Mouse (Mus musculus): Measurements from ENCODE around the gene Tma7. TPM values are rescaled to one million over a fixed set of nuclear protein-coding genes. Genes with fewer than 3 reads are reported as not detected.

Tma7 gene
- polyA plus RNA-seq, 1 experiment from 2014 or later: 505 TPM

DNA sequence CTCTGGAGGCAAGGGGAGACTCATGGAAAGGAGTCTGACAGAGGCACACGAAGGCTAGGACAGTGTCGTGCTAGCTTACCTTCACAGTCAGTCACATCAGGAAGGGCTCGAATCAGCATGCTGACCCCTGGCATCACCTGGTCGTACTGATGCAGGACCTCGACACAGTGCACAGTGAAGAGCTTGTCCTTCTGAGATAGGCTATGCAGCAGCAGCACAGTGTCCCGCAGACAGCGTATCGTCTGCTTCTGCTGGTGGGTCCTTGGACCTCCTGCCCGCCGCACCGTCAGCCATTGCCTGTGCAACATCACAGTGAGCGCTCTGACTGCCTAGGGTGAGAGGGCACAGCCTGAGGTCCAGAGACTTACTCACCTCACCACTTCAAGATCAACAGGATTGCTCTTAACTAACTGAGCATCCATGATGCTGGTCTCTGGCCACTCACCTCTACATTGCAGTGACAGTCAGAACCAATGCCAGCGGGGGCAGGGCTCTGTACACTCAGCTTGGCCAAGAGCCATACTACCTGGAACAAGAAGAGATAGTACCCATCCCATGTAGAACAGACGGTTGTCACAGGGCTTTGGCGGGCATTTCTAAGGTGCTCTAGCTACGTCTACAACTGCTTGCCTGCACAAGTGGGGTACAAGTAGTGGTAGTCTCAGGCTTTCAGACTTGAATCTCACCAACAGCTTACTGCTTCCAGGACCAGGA is 22.0 kb downstream of the Tma7 start:
- Histone ChIP-seq H3K36me3 (ENCODE audit: control insufficient read depth, insufficient read depth) (peaks cover 33% of the 10 kb centered on the region), H3K4me2 (ENCODE audit: low read length) (no peak overlapping the region), H3K4me3 (replicated peaks; ENCODE audit: low read length) (no peak overlapping the region), H3K9ac (replicated peaks; ENCODE audit: low read depth, low read length) (no peak overlapping the region), H3K27me3 (replicated peaks; ENCODE audit: control insufficient read depth, insufficient read depth, low read length) (no peaks in the 10 kb centered on the region), H3K9me3 (ENCODE audit: control insufficient read depth, low read length) (no peaks in the 10 kb centered on the region), H3K4me1 (replicated peaks; ENCODE audit: control insufficient read depth, insufficient read depth, low read length) (peaks cover 13% of the 10 kb centered on the region), H3K27ac (ENCODE audit: low read length) (no peak overlapping the region)
- 90% methylated on average over 16 of the region's 16 CpGs for WGBS
- 0 out of 2 replicates have a peak, but pooled peaks have one; percentile 4 for ATAC-seq

DNA sequence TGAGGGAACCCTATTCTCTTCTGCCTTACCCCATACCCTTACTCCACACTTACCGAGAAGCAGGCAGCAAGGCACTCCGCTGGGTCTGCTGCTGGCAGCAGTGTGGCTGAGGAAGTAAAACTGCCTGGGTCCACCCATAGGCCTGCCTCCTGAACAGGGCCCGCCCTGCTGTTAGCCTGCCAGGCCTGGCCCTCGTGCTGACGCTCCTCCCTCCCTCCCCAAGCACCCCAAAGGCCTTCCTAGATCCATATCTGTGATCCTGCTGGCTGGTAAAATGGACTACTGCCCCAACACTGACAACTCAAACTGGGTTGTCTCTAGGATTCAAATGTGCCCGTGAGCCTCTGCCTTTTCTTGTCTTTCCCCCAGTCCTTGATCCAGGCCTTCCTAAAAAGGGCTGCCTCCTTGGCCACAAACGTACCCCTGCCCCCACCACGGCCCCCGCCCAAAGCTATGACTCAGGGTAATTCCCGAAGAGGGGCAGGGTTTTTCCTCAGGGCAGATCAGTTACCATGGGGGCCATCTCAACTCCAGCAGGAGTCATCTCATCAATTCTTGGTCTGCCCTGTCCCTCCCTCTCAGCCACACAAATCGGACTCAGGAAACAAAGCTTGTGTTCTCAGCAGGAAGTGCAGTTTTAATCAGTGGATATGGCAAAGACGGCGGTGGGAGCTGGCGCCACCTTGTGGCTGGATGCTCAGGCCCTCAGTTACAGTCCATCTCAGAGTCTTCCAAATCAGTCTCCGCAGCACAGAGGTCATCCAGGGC is 23.1 kb downstream of the Tma7 start, which contains the start of gene Trex1:
Gene Trex1 (minus strand): TSS at position 599 of the 768 bp plus-strand sequence.
- H3K27ac ChIP-seq (ENCODE audit: low read length): peak within 1 kb of the TSS; percentile 80
- no peaks in the 10 kb centered on the region for H3K9me3 ChIP-seq (ENCODE audit: control insufficient read depth, low read length)
- peaks cover 23% of the 10 kb centered on the region for H3K36me3 ChIP-seq (ENCODE audit: control insufficient read depth, insufficient read depth)
- WGBS: 19% methylated on average over 15 of the region's 15 CpGs
- no peaks in the 10 kb centered on the region for H3K27me3 ChIP-seq (replicated peaks; ENCODE audit: control insufficient read depth, insufficient read depth, low read length)
- ATAC-seq: peak; percentile 66
- peak within 1 kb of the TSS; percentile 68 for H3K4me2 ChIP-seq (ENCODE audit: low read length)
- H3K4me1 ChIP-seq (replicated peaks; ENCODE audit: control insufficient read depth, insufficient read depth, low read length): peaks cover 17% of the 10 kb centered on the region
- H3K9ac ChIP-seq (replicated peaks; ENCODE audit: low read depth, low read length): peak within 1 kb of the TSS; percentile 75
- peak within 1 kb of the TSS; percentile 45 for H3K4me3 ChIP-seq (replicated peaks; ENCODE audit: low read length)

DNA sequence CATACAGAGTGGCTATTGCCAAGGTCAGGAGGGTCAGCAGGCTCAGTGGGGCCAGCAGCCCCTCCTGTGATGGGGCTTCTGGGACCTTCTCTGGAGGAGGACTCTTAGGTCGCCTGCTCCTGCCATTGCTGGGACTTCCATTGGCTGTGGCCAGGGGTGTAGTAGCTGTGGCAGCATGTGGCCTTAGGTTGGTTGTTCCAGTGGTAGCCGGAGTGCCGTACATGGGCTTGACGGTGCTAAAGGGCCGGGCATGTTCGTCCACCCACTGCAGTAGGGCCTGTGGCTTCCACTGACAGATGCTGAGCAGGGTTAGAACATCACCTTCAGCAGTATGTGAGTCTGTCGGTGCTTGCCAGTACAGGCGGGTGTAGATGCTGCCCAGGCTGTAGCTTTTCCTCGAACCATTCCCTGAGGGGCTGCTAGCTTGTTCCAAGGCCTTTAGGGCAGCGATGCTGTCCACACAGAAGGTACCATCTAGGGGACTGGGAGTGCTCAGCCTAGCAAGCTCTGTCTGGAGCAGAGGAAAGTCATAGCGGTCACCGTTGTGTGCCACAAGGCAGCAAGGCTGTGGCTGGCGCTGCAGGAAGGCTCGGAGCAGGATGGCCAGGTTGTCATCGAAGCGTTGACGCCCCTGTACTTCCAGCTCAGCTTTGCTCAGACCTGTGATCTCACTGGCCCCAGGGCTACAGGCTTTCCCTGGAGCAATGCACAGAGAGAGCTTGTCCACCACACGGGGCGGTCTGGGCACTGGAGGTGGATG is 24.2 kb downstream of the Tma7 start:
- no peaks in the 10 kb centered on the region for H3K9me3 ChIP-seq (ENCODE audit: control insufficient read depth, low read length)
- H3K9ac ChIP-seq (replicated peaks; ENCODE audit: low read depth, low read length): peak overlapping the region; percentile 75; the same call in 1 of the 2 replicates
- H3K27ac ChIP-seq (ENCODE audit: low read length): no peak overlapping the region
- peaks cover 15% of the 10 kb centered on the region for H3K36me3 ChIP-seq (ENCODE audit: control insufficient read depth, insufficient read depth)
- no peak for ATAC-seq
- H3K27me3 ChIP-seq (replicated peaks; ENCODE audit: control insufficient read depth, insufficient read depth, low read length): no peaks in the 10 kb centered on the region
- no peak overlapping the region for H3K4me2 ChIP-seq (ENCODE audit: low read length)
- H3K4me1 ChIP-seq (replicated peaks; ENCODE audit: control insufficient read depth, insufficient read depth, low read length): peaks cover 17% of the 10 kb centered on the region
- WGBS: 95% methylated on average over 19 of the region's 19 CpGs
- no peak overlapping the region for H3K4me3 ChIP-seq (replicated peaks; ENCODE audit: low read length)

DNA sequence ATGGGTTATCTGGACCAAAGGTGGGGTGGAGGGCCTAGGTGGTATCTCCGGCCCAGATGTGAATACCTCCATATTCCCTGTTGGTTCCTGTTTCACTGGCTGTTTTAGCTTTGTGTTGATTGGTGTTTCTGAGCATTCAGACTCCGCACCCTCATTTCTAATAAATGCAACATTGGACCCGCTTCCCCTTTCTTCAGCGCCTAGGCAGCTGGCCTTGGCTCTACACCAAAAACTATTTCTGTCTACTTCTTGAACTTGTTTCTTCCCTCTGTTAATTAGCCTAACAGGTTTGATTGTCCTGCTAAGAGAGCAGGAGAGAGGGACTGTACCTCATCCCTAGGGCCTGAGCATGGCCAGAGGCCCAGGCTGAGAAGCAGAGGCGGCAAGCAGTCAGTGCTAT is 24.8 kb downstream of the Tma7 start:
- peaks cover 13% of the 10 kb centered on the region for H3K36me3 ChIP-seq (ENCODE audit: control insufficient read depth, insufficient read depth)
- H3K4me1 ChIP-seq (replicated peaks; ENCODE audit: control insufficient read depth, insufficient read depth, low read length): peaks cover 17% of the 10 kb centered on the region
- 87% methylated on average over 5 of the region's 5 CpGs for WGBS
- H3K4me3 ChIP-seq (replicated peaks; ENCODE audit: low read length): no peak overlapping the region
- no peak for ATAC-seq
- H3K9me3 ChIP-seq (ENCODE audit: control insufficient read depth, low read length): no peaks in the 10 kb centered on the region
- H3K9ac ChIP-seq (replicated peaks; ENCODE audit: low read depth, low read length): no peak overlapping the region
- no peak overlapping the region for H3K4me2 ChIP-seq (ENCODE audit: low read length)
- no peak overlapping the region for H3K27ac ChIP-seq (ENCODE audit: low read length)
- no peaks in the 10 kb centered on the region for H3K27me3 ChIP-seq (replicated peaks; ENCODE audit: control insufficient read depth, insufficient read depth, low read length)

DNA sequence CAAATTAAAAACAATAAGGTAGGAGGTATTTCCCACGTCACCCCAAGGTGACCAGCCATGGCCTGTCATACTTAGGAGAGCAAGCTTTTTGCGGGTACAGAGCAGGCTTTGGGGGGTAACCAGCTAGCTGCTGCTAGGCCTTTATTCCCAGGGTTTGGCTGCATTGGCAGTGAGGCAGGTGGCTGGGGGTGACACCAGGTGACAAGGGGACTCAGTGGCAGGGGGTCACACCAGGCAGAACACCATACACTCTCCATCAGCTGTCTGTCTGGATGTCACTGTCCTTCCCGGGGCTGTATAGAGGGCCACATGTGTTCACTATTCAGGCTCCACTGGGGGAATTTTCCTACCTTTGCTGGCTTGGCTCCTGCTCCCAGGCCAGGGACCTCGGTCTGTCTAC is 25.5 kb downstream of the Tma7 start:
- H3K9me3 ChIP-seq (ENCODE audit: control insufficient read depth, low read length): no peaks in the 10 kb centered on the region
- H3K4me3 ChIP-seq (replicated peaks; ENCODE audit: low read length): no peak overlapping the region
- no peak overlapping the region for H3K4me2 ChIP-seq (ENCODE audit: low read length)
- H3K27me3 ChIP-seq (replicated peaks; ENCODE audit: control insufficient read depth, insufficient read depth, low read length): no peaks in the 10 kb centered on the region
- H3K36me3 ChIP-seq (ENCODE audit: control insufficient read depth, insufficient read depth): peaks cover 13% of the 10 kb centered on the region
- ATAC-seq: no peak
- 91% methylated on average over 4 of the region's 4 CpGs for WGBS
- H3K9ac ChIP-seq (replicated peaks; ENCODE audit: low read depth, low read length): no peak overlapping the region
- peaks cover 17% of the 10 kb centered on the region for H3K4me1 ChIP-seq (replicated peaks; ENCODE audit: control insufficient read depth, insufficient read depth, low read length)
- no peak overlapping the region for H3K27ac ChIP-seq (ENCODE audit: low read length)

DNA sequence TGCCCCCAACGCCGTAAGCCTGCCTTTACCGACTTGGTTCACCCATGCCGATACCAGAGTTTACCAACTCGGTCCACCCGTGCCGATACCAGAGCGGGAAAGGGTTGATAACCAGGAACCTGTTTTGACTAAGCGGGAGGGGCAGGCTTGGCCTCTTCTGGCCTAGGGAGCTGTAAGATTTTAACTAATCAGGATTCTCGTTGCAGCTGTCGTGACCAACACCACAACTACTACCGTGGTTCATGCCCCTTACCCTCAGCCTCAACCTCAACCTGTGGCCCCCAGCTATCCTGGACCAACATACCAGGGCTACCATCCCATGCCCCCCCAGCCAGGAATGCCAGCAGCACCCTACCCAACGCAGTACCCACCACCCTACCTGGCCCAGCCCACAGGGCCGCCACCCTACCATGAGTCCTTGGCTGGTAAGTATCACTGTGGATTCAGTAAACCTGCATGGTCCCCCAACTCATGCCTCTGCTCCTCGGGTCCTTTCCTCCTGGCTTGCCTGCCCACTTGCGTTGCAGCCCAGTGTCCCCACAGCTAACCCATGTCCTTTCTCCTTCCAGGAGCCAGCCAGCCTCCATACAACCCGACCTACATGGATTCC is 26.2 kb downstream of the Tma7 start:
- WGBS: 93% methylated on average over 17 of the region's 17 CpGs
- H3K27me3 ChIP-seq (replicated peaks; ENCODE audit: control insufficient read depth, insufficient read depth, low read length): no peaks in the 10 kb centered on the region
- peaks cover 17% of the 10 kb centered on the region for H3K4me1 ChIP-seq (replicated peaks; ENCODE audit: control insufficient read depth, insufficient read depth, low read length)
- no peak overlapping the region for H3K9ac ChIP-seq (replicated peaks; ENCODE audit: low read depth, low read length)
- no peak overlapping the region for H3K4me2 ChIP-seq (ENCODE audit: low read length)
- H3K27ac ChIP-seq (ENCODE audit: low read length): no peak overlapping the region
- ATAC-seq: no peak
- H3K36me3 ChIP-seq (ENCODE audit: control insufficient read depth, insufficient read depth): peaks cover 11% of the 10 kb centered on the region
- H3K9me3 ChIP-seq (ENCODE audit: control insufficient read depth, low read length): no peaks in the 10 kb centered on the region
- no peak overlapping the region for H3K4me3 ChIP-seq (replicated peaks; ENCODE audit: low read length)

DNA sequence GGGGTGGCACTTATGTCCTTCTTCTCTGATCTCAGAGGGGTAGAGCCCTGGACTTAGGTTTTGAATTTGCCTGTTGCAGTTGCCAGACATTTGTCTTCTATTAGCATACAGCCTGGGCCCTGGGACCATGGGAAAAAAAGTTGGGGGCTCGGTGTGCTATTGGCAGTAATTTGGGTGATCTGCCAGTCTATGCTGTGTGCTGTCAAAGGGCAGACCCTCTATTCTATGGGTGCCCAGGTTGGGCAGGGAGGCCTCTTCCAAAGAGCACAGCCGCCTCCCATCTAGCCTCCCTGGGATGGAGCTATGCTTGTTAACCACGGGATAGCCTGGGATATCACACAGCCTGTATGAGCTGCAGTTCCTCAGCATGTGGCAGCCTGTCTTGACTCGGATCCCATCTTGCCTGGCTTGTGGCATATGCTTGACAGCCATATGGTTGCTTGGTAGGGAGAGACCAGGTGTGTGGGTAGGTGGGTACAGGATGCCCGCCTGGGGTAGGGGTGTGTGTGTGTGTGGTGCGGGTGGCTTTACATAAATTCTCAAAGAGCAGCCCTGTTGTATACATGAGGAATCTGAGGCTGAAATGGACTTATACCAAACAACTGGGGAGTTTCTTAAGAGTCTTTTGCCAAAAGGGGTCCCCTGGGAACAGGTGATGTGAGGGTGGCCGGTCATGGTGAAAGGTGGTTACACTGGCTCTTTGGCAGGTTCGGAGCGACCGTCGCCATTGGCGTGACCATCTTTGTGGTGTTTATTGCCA is 26.9 kb downstream of the Tma7 start:
- H3K9me3 ChIP-seq (ENCODE audit: control insufficient read depth, low read length): no peaks in the 10 kb centered on the region
- ATAC-seq: no peak; the same call in 1 of the 2 replicates
- peak overlapping the region; percentile 53 for H3K9ac ChIP-seq (replicated peaks; ENCODE audit: low read depth, low read length)
- peak overlapping the region; percentile 51 for H3K4me2 ChIP-seq (ENCODE audit: low read length)
- peak overlapping the region; percentile 58 for H3K27ac ChIP-seq (ENCODE audit: low read length)
- peak overlapping the region; percentile 41 for H3K4me3 ChIP-seq (replicated peaks; ENCODE audit: low read length)
- peaks cover 8% of the 10 kb centered on the region; the same call in 1 of the 2 replicates for H3K36me3 ChIP-seq (ENCODE audit: control insufficient read depth, insufficient read depth)
- peaks cover 17% of the 10 kb centered on the region for H3K4me1 ChIP-seq (replicated peaks; ENCODE audit: control insufficient read depth, insufficient read depth, low read length)
- H3K27me3 ChIP-seq (replicated peaks; ENCODE audit: control insufficient read depth, insufficient read depth, low read length): no peaks in the 10 kb centered on the region
- WGBS: 86% methylated on average over 12 of the region's 12 CpGs

DNA sequence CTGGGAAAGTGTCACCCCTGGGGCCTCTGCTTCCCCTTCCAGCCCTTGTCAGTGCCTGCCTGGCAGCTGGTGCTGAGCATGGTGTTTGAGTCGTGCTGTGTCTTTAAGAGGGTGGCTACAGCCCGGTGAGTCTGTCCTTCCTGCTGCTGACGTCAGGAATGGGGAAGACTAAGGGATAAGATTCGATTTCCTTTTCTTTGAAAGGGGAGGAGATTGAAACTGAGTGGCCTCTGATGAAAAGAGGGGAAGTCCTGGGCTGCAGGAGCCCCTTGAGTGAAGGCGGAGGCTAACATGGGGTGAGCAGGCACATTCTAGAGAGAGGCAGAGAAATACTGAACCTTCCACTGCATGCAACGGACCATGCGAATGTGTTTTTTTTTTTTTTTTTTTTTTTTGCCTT is 27.7 kb downstream of the Tma7 start:
- 6% methylated on average over 7 of the region's 7 CpGs for WGBS
- no peaks in the 10 kb centered on the region for H3K9me3 ChIP-seq (ENCODE audit: control insufficient read depth, low read length)

More for the DNA sequence above, 27.7 kb downstream of the Tma7 start:
- H3K4me1 ChIP-seq (replicated peaks; ENCODE audit: control insufficient read depth, insufficient read depth, low read length): peaks cover 17% of the 10 kb centered on the region
- H3K4me3 ChIP-seq (replicated peaks; ENCODE audit: low read length): peak overlapping the region; percentile 41
- peaks cover 8% of the 10 kb centered on the region; the same call in 1 of the 2 replicates for H3K36me3 ChIP-seq (ENCODE audit: control insufficient read depth, insufficient read depth)
- H3K27me3 ChIP-seq (replicated peaks; ENCODE audit: control insufficient read depth, insufficient read depth, low read length): no peaks in the 10 kb centered on the region
- H3K4me2 ChIP-seq (ENCODE audit: low read length): peak overlapping the region; percentile 51
- peak overlapping the region; percentile 53 for H3K9ac ChIP-seq (replicated peaks; ENCODE audit: low read depth, low read length)
- peak; percentile 81 for ATAC-seq
- peak overlapping the region; percentile 69 for H3K27ac ChIP-seq (ENCODE audit: low read length)
